Mouse (Mus musculus): ENCODE data around the gene Hpd.

Hpd gene

GRCm38 (mm10) chr5:123187306-123187705 is 4.8 kb upstream of the Hpd start:
- DNase-seq (ENCODE audit: low read depth, low spot score): no peak

- DNase-seq (ENCODE audit: low read depth, low spot score): no peak
Measured at GRCm38 (mm10) chr5:123185966-123186365, 3.4 kb upstream of the Hpd start.

DNA sequence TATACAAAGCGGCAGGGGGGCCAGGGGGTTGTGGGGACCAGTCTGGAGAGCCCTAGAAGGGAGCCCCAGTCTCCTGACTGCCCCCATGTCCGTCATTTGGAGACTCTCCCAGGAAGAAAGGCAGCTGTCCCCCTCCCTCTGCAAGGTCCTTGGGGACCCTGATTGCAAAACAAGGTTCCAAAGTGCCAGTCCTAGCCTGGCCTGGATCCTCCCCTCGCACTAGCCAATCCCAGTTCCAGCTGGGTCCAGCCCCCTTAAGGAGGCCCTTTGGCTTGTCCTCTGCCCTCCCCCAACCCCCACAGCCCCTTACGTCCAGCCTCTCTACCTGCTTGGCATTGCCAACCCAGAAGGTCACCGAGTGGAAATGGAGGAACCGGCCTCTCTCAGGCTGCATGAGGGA is 991 bp downstream of the Hpd start:
- no peak for DNase-seq (ENCODE audit: low read depth, low spot score)

GRCm38 (mm10) chr5:123180390-123180789 is 2.1 kb downstream of the Hpd start:
- no peak for DNase-seq (ENCODE audit: low read depth, low spot score)

DNA sequence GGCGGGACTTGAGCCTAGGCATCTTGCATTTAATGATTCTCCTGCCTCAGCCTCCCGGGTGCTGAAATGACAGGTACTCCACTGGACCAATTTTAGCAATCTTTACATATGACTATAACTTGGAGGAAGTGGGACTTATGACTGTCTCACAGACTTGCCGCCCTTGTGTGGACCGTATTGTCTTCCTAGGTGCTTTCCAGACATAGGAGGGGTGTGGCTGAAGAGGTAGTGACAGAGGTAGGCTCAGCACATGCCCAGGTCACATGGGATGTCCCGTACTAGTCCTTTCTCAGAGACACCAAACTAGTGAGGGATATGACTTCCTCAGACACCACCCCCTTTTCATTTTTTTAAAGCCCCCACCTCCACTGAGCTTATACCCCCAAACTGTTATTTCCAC is 3.7 kb downstream of the Hpd start:
- DNase-seq (ENCODE audit: low read depth, low spot score): no peak

DNA sequence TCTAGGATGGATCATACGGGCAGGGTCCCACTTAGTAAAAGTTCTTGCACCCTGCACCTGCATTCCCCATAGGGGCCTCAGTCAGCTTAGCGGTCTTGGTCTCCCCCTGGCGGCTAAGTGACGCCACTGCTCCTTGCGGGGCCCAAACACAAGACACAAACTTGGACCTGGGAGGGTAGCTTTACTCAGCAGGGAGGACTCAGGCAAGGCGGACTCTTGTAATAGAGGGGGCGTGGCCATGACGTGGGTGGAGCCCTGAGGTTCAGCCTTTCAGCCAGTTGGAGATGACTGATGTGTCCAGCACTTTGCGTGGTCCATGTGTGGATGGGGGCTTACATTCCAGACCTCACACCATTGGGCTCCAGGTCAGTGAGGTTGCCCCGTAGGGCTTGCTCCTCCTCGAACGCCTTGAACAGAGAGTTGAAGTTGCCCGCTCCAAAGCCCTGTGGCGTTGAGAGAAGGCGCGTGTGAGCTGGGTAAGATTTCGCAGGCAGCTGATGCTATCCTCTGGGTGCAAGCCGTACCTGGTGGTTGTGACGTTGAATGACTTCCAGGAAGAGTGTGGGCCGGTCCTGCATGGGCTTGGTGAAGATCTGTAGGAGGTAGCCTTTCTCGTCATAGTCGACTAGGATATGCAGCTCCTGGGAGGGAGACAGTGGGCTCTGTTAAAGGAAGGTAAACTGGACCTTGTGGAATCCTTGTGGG is 10.7 kb downstream of the Hpd start:
- peak; percentile 92 for DNase-seq (ENCODE audit: low read depth, low spot score)

- DNase-seq (ENCODE audit: low read depth, low spot score): no peak
Measured at GRCm38 (mm10) chr5:123170365-123170764, 12.2 kb downstream of the Hpd start.

DNA sequence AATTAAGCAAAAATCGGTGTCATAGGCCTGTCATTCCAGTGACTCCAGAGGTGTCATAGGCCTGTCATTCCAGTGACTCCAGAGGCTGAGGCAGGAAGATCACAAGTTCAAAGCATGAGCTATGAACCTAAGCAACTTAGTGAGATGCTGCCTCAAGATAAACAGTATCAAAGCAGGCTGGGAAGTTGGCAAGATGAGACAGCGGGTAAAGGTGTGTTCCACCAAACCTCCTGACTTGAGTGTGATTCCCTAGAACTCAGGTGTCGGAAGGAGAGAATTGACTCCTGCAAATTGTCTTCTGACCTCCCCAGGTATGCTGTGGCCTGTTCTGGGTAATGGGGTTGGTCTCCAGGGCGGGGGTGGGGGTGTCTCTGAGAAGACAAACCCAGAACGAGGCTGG is 13.2 kb downstream of the Hpd start, which contains the start of gene Psmd9:
Gene Psmd9 (plus strand): TSS at position 130 of the 400 bp plus-strand sequence.
- DNase-seq (ENCODE audit: low read depth, low spot score): no peak

GRCm38 (mm10) chr5:123167591-123167990 is 14.9 kb downstream of the Hpd start:
- no peak for DNase-seq (ENCODE audit: low read depth, low spot score)

- DNase-seq (ENCODE audit: low read depth, low spot score): no peak
Measured at GRCm38 (mm10) chr5:123166437-123166836, 16.1 kb downstream of the Hpd start.

GRCm38 (mm10) chr5:123162942-123163341 is 19.6 kb downstream of the Hpd start:
- no peak for DNase-seq (ENCODE audit: low read depth, low spot score)

DNA sequence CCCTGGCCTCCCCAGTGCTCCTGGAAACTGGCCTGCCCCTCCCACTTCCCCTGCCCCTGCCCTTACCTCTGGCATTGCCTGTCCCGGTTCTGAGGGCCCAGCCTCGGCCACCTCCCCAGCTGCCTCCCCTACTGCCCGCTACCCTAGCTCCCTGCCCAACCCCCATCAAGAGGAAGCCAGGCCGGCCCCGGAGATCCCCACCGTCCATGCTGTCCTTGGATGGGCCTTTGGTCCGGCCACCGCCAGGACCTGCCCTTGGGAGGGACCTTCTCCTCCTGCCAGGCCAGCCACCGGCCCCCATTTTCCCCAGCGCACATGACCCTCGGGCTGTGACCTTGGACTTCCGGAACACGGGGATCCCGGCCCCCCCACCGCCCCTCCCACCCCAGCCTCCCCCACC is 22.2 kb downstream of the Hpd start:
- no peak for DNase-seq (ENCODE audit: low read depth, low spot score)

DNA sequence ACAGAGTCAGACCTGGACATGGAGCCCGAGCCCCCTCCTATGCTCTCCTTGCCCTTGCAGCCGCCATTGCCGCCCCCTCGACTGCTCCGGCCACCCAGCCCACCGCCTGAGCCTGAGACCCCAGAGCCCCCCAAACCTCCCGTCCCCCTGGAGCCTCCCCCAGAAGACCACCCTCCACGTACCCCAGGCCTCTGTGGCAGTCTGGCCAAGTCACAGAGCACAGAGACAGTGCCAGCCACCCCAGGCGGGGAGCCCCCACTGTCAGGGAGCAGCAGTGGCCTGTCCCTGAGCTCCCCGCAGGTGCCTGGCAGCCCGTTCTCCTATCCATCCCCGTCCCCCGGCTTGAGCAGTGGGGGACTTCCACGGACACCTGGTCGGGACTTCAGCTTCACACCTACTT is 22.7 kb downstream of the Hpd start:
- DNase-seq (ENCODE audit: low read depth, low spot score): no peak

DNA sequence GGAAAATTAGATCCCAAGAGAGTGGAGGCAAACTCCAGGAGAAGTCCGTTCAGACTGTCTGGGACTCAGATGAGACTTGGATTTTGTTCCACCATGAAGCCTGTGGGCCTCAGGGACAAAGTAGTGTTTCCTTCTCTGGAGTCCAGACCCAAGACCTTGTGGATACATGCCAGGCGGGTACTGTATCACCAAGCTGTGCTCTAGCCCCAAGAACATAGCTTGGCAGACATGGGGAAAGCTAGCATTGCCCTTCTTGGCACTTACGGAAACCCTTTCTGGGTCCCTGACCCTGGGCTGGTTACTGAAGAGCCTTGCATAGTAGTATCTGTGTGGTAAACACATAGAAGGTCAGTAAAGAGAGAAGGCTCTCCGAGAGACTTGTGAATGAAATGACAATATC is 23.1 kb downstream of the Hpd start:
- no peak for DNase-seq (ENCODE audit: low read depth, low spot score)

- no peak for DNase-seq (ENCODE audit: low read depth, low spot score)
Measured at GRCm38 (mm10) chr5:123157972-123158371, 24.6 kb downstream of the Hpd start.

DNA sequence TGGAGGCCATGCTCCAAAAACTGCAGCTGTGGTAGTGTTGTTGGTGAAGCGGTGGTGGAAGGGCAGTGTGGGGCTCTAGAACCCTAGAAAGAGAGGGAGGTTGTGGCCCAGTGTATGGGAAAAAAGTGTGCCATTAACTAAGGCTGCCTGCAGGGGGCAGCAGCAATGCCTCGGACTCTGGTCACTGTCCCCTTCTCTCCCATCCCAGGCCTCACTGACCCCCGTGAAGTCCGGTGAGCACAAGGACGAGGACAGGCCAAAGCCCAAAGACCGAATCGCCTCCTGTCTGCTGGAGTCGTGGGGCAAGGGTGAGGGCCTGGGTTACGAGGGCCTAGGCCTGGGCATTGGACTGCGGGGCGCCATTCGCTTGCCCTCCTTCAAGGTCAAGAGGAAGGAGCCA is 25.8 kb downstream of the Hpd start:
- no peak for DNase-seq (ENCODE audit: low read depth, low spot score)

DNA sequence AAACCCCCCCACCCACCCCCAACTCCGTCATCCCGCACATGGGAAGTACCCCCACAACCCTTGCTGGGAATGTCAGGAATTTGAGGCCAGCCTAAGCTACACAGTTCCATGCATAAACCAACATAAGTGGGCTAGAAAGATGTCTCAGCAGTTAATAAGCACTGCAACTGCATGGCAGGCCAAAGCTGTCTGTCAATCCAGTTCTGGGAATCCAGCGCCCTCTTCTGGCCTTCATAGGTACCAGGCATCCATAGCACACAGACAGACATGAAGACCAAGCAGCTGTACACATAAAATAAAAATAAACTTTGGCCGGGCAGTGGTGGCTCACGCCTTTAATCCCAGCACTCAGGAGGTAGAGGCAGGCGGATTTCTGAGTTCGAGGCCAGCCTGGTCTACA is 27.1 kb downstream of the Hpd start:
- no peak for DNase-seq (ENCODE audit: low read depth, low spot score)

DNA sequence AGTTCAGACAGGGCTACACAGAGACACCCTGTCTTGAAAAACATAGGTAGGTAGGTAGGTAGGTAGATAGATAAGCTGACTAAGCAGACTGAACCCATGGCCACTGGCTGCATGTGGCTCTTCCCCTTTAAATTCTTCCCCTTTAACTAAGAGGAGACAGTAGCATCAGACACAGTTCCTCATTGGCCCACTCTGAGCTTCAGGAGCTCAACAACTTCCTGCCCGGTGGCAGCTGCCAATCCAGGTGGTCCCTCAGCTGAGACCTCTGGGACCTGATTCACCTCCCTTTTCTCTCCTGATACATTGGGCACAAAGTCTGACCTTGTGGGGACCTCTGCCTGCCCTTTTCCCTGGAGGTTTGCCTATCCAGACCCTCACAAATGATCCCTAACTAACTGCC is 29.6 kb downstream of the Hpd start:
- no peak for DNase-seq (ENCODE audit: low read depth, low spot score)

DNA sequence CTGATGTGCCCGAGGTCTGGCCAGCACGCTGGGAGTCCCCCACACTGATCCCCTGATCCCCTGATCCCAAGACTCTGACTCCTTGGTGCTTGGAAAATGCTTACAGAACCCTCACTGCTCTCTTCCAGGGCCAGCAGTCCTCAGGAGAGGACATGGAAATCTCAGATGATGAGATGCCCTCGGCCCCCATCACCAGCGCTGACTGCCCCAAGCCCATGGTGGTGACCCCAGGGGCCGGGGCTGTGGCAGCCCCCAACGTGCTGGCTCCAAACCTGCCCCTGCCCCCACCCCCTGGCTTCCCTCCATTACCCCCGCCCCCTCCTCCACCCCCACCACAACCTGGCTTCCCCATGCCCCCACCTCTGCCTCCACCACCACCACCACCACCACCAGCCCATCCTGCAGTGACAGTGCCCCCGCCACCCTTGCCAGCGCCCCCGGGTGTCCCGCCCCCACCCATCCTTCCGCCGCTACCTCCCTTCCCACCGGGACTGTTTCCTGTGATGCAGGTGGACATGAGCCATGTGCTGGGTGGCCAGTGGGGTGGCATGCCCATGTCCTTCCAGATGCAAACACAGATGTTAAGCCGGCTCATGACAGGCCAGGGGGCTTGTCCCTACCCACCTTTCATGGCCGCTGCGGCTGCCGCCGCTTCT is 30.7 kb downstream of the Hpd start:
- no peak for DNase-seq (ENCODE audit: low read depth, low spot score)

DNA sequence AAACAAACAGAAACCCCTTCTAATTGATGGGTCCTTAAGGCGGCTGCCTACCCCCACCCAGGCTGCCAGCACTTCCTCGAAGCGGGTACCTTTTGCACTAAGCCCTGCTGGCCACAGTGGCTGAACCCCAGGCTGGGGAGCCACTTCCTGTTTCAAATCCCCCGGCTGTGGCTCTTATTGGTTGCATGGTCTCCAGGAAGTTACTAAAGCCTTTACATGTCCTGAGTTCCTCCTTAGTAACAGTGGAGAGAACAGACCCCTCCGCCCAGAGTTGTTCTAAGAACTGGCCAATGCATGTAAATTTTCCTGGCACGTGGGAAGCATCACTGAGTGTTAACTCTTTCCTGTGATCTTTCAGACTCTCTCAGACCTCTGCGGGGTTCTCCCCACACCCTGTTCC is 31.4 kb downstream of the Hpd start:
- no peak for DNase-seq (ENCODE audit: low read depth, low spot score)

GRCm38 (mm10) chr5:123150641-123151040 is 31.9 kb downstream of the Hpd start:
- no peak for DNase-seq (ENCODE audit: low read depth, low spot score)

DNA sequence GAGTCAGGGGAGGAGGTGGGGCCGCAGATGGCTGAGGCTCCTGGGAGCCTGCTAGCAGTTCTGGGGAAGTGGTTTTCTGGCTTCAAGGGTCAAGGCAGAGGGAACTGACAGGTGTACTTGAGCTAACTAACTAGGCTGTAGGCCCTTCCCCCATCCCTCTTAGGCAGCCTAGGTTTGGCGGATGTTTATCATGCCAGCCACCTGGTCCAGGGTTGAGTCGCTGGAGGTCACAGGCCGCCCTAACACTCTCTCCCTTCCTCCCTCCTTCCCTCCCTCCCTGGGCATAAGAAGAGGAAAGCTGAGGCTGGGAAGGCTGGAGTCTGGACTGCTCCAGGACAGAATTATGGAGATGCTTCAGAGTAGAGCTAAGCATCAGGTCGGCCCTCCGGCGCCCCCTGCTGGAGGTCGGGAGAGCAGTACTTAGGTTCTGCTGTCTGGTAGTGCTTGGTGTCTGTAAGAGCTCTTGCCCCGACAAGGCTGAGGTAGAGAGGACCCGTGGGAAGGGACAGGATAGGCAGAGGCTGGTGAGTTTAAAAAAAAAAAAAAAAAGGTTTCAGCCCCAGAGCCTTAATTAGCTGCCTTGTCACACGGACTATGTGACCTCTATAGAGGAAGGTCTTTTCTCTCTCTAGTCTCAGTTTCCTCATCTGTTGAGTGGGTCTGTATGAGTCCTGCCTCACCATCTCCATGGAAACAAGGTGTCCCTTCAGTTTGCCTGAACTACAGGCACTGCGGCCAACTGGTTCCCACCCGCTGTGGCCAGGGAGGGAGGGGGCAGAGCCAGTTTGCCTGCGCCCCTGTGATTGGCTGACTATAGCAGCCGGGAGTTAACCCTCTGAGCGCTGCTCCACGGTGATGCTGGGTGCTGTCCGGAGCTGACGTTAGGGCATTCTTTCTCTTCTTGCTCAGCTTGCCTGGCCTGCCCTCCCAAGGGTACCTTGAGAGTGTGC is 32.8 kb downstream of the Hpd start:
- no peak for DNase-seq (ENCODE audit: low read depth, low spot score)

Data from WW6 (cell line).